Mouse (Mus musculus) kidney, postnatal 0 days (tissue): ENCODE data around the gene Hhat. TPM values are rescaled to one million over a fixed set of nuclear protein-coding genes. Genes with fewer than 3 reads are reported as not detected.

Source experiments
- ATAC-seq: fragments of 200-750 bp; cut with Nextera tagmentation; replicated peaks from 2 replicates; pipeline ENCODE4 v1.8.0; 2017; ENCODE audit warnings: low read depth, moderate number of reproducible peaks, moderate TSS enrichment, moderate library complexity; ENCODE audit not compliant: low FRiP score
- DNase-seq: peaks from one replicate; pipeline ENCODE4 v3.0.0-alpha.2; 2016; ENCODE audit warnings: low spot score
- H3K27ac ChIP-seq: fragments of 300-500 bp; sonication (generic); 2 replicates; pipeline ENCODE4 v1.5.1; 2014; ENCODE audit warnings: mild to moderate bottlenecking
- H3K27me3 ChIP-seq: fragments of 300-500 bp; sonication (generic); 2 replicates; pipeline ENCODE4 v1.6.1; 2014; ENCODE audit warnings: low read length, mixed read lengths; ENCODE audit not compliant: insufficient read depth
- H3K36me3 ChIP-seq: fragments of 300-500 bp; sonication (generic); 2 replicates; pipeline ENCODE4 v1.6.1; 2014; ENCODE audit warnings: low read length, mixed read lengths; ENCODE audit not compliant: insufficient read depth
- H3K4me1 ChIP-seq: fragments of 300-500 bp; sonication (generic); replicated peaks from 2 replicates; pipeline ENCODE4 v1.6.1; 2014; ENCODE audit warnings: antibody characterized with exemption, low read length, mixed read lengths; ENCODE audit not compliant: insufficient read depth
- H3K4me2 ChIP-seq: fragments of 300-500 bp; sonication (generic); 2 replicates; pipeline ENCODE4 v1.6.1; 2014; ENCODE audit warnings: mild to moderate bottlenecking, low read length, moderate library complexity, mixed read lengths
- H3K4me3 ChIP-seq: fragments of 300-500 bp; sonication (generic); replicated peaks from 2 replicates; pipeline ENCODE4 v1.5.1; 2014; ENCODE audit warnings: low read depth, low read length
- H3K9ac ChIP-seq: fragments of 300-500 bp; sonication (generic); 2 replicates; pipeline ENCODE4 v1.6.1; 2014; ENCODE audit warnings: low read depth, low read length
- H3K9me3 ChIP-seq: fragments of 300-500 bp; sonication (generic); replicated peaks from 2 replicates; pipeline ENCODE4 v1.6.1; 2016; ENCODE audit warnings: low read length, inconsistent platforms, mixed read lengths
- CTCF ChIP-seq: IDR thresholded peaks from 2 replicates; pipeline ENCODE4 v1.5.1; 2016; ENCODE audit warnings: antibody characterized with exemption, low read depth, mild to moderate bottlenecking, moderate library complexity
- WGBS: fragments of 180-500 bp; shearing (Covaris S2); extraction: QIAGEN DNeasy Blood & Tissue Kit; methylation state at CpG from one replicate; pipeline ENCODE4 v1.1.7; 2014; 5-methylcytosine and 5-hydroxymethylcytosine counted together
- polyA plus RNA-seq: library from polyadenylated mRNA; unstranded; fragments of >200 nt; fragmentation: Nextera tagmentation; extraction: Ambion mirVana; gene quantifications from 2 replicates; pipeline ENCODE4 v1.2.1, GENCODE M21; 2015

Hhat gene
- polyA plus RNA-seq, 1 experiment from 2014 or later, result 13.5 TPM

GRCm38 (mm10) chr1:192786194-192786593 is 15.2 kb upstream of the Hhat start:
- 57% methylated on average over 1 of the region's 1 CpGs for WGBS
- Histone ChIP-seq H3K9ac (no peak overlapping the region), H3K9me3 (no peaks in the 10 kb centered on the region), H3K27me3 (no peaks in the 10 kb centered on the region), H3K4me1 (no peaks in the 10 kb centered on the region), H3K36me3 (no peaks in the 10 kb centered on the region), H3K4me2 (no peak overlapping the region), H3K4me3 (no peak overlapping the region), H3K27ac (peak overlapping the region; percentile 42; the same call in 1 of the 2 replicates)
- DNase-seq (no peak), ATAC-seq (no peak)
- TF ChIP-seq CTCF, result no peak

GRCm38 (mm10) chr1:192785046-192785961 is 14.3 kb upstream of the Hhat start:
- WGBS, result 69% methylated on average over 17 of the region's 17 CpGs
- DNase-seq, result peak; percentile 60
- no peak for ATAC-seq

DNA sequence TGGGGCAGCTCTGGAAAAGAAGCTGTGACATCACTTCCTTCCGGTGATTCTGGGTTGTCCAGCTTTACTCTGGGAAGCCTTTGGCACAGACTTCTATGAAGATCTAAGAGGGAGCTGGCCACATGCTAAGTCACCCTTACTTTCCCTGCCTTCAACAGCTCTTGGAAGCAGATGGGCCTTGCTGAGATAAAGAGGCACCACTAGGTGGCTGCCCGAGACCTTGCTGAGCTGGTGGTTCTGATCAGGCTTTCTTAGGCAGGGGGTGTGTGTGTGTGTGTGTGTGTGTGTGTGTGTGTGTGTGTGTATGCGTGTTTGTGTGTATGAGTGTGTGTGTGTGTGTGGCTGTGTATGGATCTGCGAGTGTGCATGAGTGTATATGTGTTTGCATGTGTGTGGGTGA is 13.4 kb upstream of the Hhat start:
- Histone ChIP-seq H3K9me3 (no peaks in the 10 kb centered on the region), H3K4me2 (no peak overlapping the region), H3K27me3 (no peaks in the 10 kb centered on the region), H3K27ac (no peak overlapping the region), H3K9ac (no peak overlapping the region), H3K36me3 (no peaks in the 10 kb centered on the region), H3K4me1 (peaks cover 5% of the 10 kb centered on the region; the same call in 1 of the 2 replicates), H3K4me3 (no peak overlapping the region)
- ATAC-seq (peak; percentile 57), DNase-seq (peak; percentile 88)
- peak; percentile 88 for TF ChIP-seq CTCF
- 25% methylated on average over 4 of the region's 4 CpGs for WGBS

More at GRCm38 (mm10) chr1:192785046-192785961, 14.3 kb upstream of the Hhat start:
- no peak overlapping the region for H3K9ac ChIP-seq
- no peaks in the 10 kb centered on the region for H3K36me3 ChIP-seq
- TF ChIP-seq CTCF, result no peak
- peak overlapping the region; percentile 42 for H3K27ac ChIP-seq
- H3K4me2 ChIP-seq, result no peak overlapping the region
- H3K4me3 ChIP-seq, result no peak overlapping the region
- no peaks in the 10 kb centered on the region for H3K9me3 ChIP-seq
- no peaks in the 10 kb centered on the region for H3K27me3 ChIP-seq
- H3K4me1 ChIP-seq, result no peaks in the 10 kb centered on the region

GRCm38 (mm10) chr1:192781256-192781655 is 10.2 kb upstream of the Hhat start:
- H3K36me3 ChIP-seq, result no peaks in the 10 kb centered on the region

DNA sequence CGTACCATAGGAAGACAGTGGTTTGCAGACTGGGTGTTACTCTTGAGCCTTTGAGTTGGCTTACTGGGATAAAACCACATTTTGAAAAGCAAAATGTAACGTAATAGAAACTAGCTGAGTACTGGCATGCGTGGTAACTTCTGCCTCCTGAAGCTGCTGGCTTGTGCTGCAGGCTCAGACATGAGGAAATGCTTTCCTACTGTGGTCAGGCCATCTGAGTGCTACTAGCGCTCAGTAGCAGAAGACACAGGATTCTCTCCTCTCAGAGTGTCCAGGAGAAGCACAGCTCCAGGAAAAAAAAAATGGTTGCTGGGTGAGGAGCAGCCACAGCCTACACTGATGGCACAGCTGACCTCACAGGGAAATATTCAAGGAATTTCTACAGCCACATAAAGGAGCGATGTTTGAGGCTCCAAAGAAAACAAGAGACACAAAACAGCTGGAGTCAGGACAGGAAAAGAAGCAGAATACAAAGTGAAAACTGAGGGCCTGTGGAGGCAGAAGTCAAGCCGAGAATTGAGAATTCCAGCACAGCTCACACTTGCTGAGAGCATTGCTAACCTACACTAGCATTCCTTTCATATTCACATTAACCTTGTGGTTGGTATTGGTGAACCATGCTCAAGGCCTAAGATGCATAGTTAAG is 8.0 kb upstream of the Hhat start:
- no peak for ATAC-seq
- Histone ChIP-seq H3K4me1 (peaks cover 5% of the 10 kb centered on the region; the same call in 1 of the 2 replicates), H3K9me3 (no peaks in the 10 kb centered on the region), H3K9ac (no peak overlapping the region), H3K36me3 (no peaks in the 10 kb centered on the region), H3K4me2 (no peak overlapping the region), H3K4me3 (no peak overlapping the region), H3K27me3 (no peaks in the 10 kb centered on the region), H3K27ac (peak overlapping the region; percentile 67)
- peak; percentile 86 for DNase-seq
- no peak for TF ChIP-seq CTCF
- 44% methylated on average over 6 of the region's 6 CpGs for WGBS

More at GRCm38 (mm10) chr1:192781256-192781655, 10.2 kb upstream of the Hhat start:
- no peaks in the 10 kb centered on the region for H3K27me3 ChIP-seq
- H3K4me2 ChIP-seq, result no peak overlapping the region
- H3K4me1 ChIP-seq, result peaks cover 5% of the 10 kb centered on the region; the same call in 1 of the 2 replicates
- no peak overlapping the region for H3K4me3 ChIP-seq
- H3K27ac ChIP-seq, result no peak overlapping the region
- ATAC-seq (peak; percentile 85), DNase-seq (no peak)
- no peak for TF ChIP-seq CTCF
- no peak overlapping the region for H3K9ac ChIP-seq
- H3K9me3 ChIP-seq, result no peaks in the 10 kb centered on the region

DNA sequence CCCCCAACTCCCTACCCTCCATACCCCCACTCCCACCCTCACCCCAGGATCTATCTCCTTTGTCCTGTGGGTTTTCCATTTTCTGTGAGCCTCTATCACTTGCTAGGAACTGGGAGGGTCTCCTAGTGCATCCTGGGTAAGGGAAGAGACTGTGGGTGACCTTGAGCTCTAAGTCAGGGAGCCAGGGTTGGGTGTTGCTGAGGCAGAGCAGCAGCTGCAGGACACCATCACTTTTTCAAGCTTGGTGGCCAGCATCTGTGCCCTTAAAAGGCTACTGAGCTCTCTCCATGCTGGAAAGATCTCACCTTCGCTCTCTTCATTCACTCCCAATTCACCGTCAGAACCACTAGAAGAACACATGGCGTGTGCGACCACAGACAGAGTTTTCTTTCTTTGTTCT is 7.2 kb upstream of the Hhat start:
- no peak overlapping the region for H3K4me2 ChIP-seq
- WGBS, result 89% methylated on average over 4 of the region's 4 CpGs
- H3K4me1 ChIP-seq, result peaks cover 5% of the 10 kb centered on the region; the same call in 1 of the 2 replicates
- no peaks in the 10 kb centered on the region for H3K36me3 ChIP-seq
- H3K27me3 ChIP-seq, result no peaks in the 10 kb centered on the region
- TF ChIP-seq CTCF, result no peak
- no peak for DNase-seq
- H3K9ac ChIP-seq, result no peak overlapping the region
- no peaks in the 10 kb centered on the region for H3K9me3 ChIP-seq
- 0 out of 2 replicates have a peak overlapping the region, but pooled peaks have one; percentile 67 for H3K27ac ChIP-seq
- H3K4me3 ChIP-seq, result no peak overlapping the region
- no peak for ATAC-seq
